8 mouse cellular contexts compared by ENCODE assay signal in the genomic region with DNA sequence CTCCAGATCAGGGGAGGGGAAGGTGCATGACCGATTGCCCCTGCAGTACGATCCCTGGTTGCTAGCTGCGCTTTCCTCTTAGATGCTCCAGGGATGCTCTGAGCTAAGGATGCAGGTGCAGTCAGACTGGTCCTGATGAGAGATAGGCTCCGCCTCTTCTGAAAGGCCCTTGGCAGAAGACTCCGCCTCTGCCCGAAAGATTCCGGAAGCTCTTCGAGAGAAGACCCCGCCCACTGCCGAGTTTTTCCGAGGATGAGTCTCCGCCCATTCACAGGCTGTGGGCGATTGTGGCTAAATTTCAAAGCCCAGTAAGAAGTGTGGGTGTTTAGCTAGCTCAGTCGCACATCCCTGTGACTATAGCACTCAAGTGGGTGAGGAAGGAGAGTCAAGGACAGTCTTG. TPM values are rescaled to one million over a fixed set of nuclear protein-coding genes. Genes with fewer than 3 reads are reported as not detected.
A peak's percentile ranks its signal among the peaks of the same experiment; 100 is the strongest.
DNase-seq lines count a peak whose midpoint lies in the region; ATAC-seq and TF ChIP-seq lines count a peak whose summit lies in the region.
"Not testable (repeated sequence)": the region's sequence is repeated elsewhere in the genome, so short reads cannot be mapped to it uniquely, and the experiment has no call there.

No protein-coding gene starts in this region.

- in situ Hi-C loops in CH12.LX (cut with MboI; ENCODE audit: low pct_ligation_motif_present, low pct_unique_long_range_greater_than_20kb, low sequenced_read_pairs): not testable (repeated sequence)

- H3K9me3 ChIP-seq in CH12.LX (replicated peaks; ENCODE audit: low read length); midbrain, postnatal 0 days (ENCODE audit: low read length): not testable (repeated sequence)

- DNase-seq in CH12.LX (ENCODE audit: extremely low read depth): peak; percentile 51
- peak; percentile 63 for DNase-seq in cerebellum, adult 8-10 months
- peak; percentile 33 for DNase-seq in forelimb bud, embryonic 11.5 days (ENCODE audit: low read depth, low spot score)
- DNase-seq in heart, postnatal 25 days (ENCODE audit: low spot score): peak; percentile 30
- peak; percentile 44 to 55 for DNase-seq in kidney, postnatal 36 days
- DNase-seq in liver, adult 2 months (ENCODE audit: extremely low read depth, low read depth, low spot score): peak; percentile 37
- DNase-seq in midbrain, postnatal 0 days (ENCODE audit: low spot score): peak; percentile 90
- DNase-seq in spleen, adult 2 months (ENCODE audit: low read depth in 1 of 2, low spot score in 2 of 2): peak; percentile 31 to 50

- H3K27me3 ChIP-seq in CH12.LX (replicated peaks); liver, adult 2 months (ENCODE audit: control insufficient read depth, insufficient read depth, low read length); midbrain, postnatal 0 days (ENCODE audit: insufficient read depth, low read length); spleen, adult 2 months (ENCODE audit: control insufficient read depth, insufficient read depth, low read length): not testable (repeated sequence)

- not testable (repeated sequence) for H3K79me2 ChIP-seq in CH12.LX (replicated peaks; ENCODE audit: control insufficient read depth, extremely low read depth, insufficient read depth, poor library complexity, severe bottlenecking); liver, adult 2 months (ENCODE audit: control insufficient read depth, insufficient read depth, low read length)

- dilution Hi-C loops in CH12.LX (cut with MboI; ENCODE audit: extremely low pct_ligation_motif_present, extremely low pct_unique_long_range_greater_than_20kb, low sequenced_read_pairs): not testable (repeated sequence)

- H3K4me3 ChIP-seq in CH12.LX (replicated peaks in 1 of 3; ENCODE audit: low read depth in 2 of 3, low read length in 2 of 3, poor library complexity in 1 of 3); liver, adult 2 months (ENCODE audit: insufficient read depth, low read depth, low read length); spleen, adult 2 months (ENCODE audit: extremely low read depth, insufficient read depth, insufficient read length): not testable (repeated sequence)
- H3K4me3 ChIP-seq in midbrain, postnatal 0 days (ENCODE audit: low read depth, low read length): peak overlapping the region; percentile 44

- TF ChIP-seq RAD21 in CH12.LX (IDR thresholded peaks at IDR 0.05; ENCODE audit: low read depth, low read length): not testable (repeated sequence)

- WGBS in liver, adult 2 months: 9% methylated on average over 14 of the region's 14 CpGs
- under 1% methylated on average over 12 of the region's 14 CpGs for WGBS in midbrain, postnatal 0 days
- 7% methylated on average over 14 of the region's 14 CpGs for WGBS in spleen, adult 2 months

- TF ChIP-seq POLR2A in CH12.LX (IDR thresholded peaks at IDR 0.05; ENCODE audit: low read depth, low read length); liver, adult 2 months (IDR thresholded peaks at IDR 0.05; ENCODE audit: extremely low read depth, insufficient read depth, low read length); spleen, adult 2 months (IDR thresholded peaks at IDR 0.05; ENCODE audit: low read depth, low read length): not testable (repeated sequence)

- not testable (repeated sequence) for H3K4me1 ChIP-seq in CH12.LX (ENCODE audit: control insufficient read depth in 1 of 2, insufficient read depth in 2 of 2); liver, adult 2 months (ENCODE audit: control insufficient read depth, insufficient read depth, low read length); midbrain, postnatal 0 days (ENCODE audit: insufficient read depth, low read length); spleen, adult 2 months (ENCODE audit: control insufficient read depth, insufficient read depth, insufficient read length)

- TF ChIP-seq EP300 in CH12.LX (IDR thresholded peaks at IDR 0.05; ENCODE audit: low read length): not testable (repeated sequence)

- intact Hi-C loops in heart, postnatal 25 days (cut with DNase I): not testable (repeated sequence)

- peak; percentile 84 for ATAC-seq in midbrain, postnatal 0 days (ENCODE audit: low FRiP score)

- TF ChIP-seq CTCF in CH12.LX (conservative IDR thresholded peaks at IDR 0.05 in 1 of 2, IDR thresholded peaks at IDR 0.05 in 1 of 2; ENCODE audit: low read depth in 2 of 2, low read length in 2 of 2); liver, adult 2 months (IDR thresholded peaks at IDR 0.05; ENCODE audit: low read depth, low read length); midbrain, postnatal 0 days (IDR thresholded peaks at IDR 0.05); spleen, adult 2 months (IDR thresholded peaks at IDR 0.05; ENCODE audit: extremely low read depth, insufficient read depth, insufficient read length, insufficient replicate concordance): not testable (repeated sequence)

- H3K4me2 ChIP-seq in CH12.LX (ENCODE audit: insufficient read depth, low read depth, poor library complexity, severe bottlenecking); midbrain, postnatal 0 days (ENCODE audit: low read depth, low read length, poor library complexity, severe bottlenecking): not testable (repeated sequence)

- H3K27ac ChIP-seq in CH12.LX (ENCODE audit: insufficient read depth, low read depth); liver, adult 2 months (replicated peaks; ENCODE audit: insufficient read depth, low read depth, low read length); midbrain, postnatal 0 days (ENCODE audit: low read depth, low read length); spleen, adult 2 months (ENCODE audit: insufficient read depth, low read length): not testable (repeated sequence)

- not testable (repeated sequence) for H3K9ac ChIP-seq in CH12.LX (ENCODE audit: insufficient read depth, low read depth); liver, adult 2 months (ENCODE audit: low read depth, low read length); midbrain, postnatal 0 days (replicated peaks; ENCODE audit: low read length, poor library complexity, severe bottlenecking)

- H3K36me3 ChIP-seq in CH12.LX (replicated peaks in 1 of 2; ENCODE audit: control insufficient read depth in 1 of 2, insufficient read depth in 1 of 2, low read length in 1 of 2); liver, adult 2 months (ENCODE audit: control insufficient read depth, insufficient read depth, low read length); midbrain, postnatal 0 days (ENCODE audit: insufficient read depth, low read length); spleen, adult 2 months (ENCODE audit: control insufficient read depth, insufficient read depth, low read length): not testable (repeated sequence)

RNA-seq across cellular contexts. Expression of gene Gon4l, which starts 2.6 kb away (rescaled TPM):
- total RNA-seq in CH12.LX (2012; rRNA removed) (26.4 and 29.3 TPM in 2 replicates), CH12.LX (2014; rRNA removed) (15.9 and 16.5 TPM in 2 replicates)
- 32.9 and 35.5 TPM in 2 replicates for polyA plus RNA-seq in CH12.LX (2012; ENCODE audit: insufficient read length, low read depth)
- 10 to 100 TPM; 21.5 to 23.9 TPM for total RNA-seq in heart, postnatal 25 days (2021)
- 5.3 and 5.6 TPM in 2 replicates for total RNA-seq in liver, adult 2 months (2014; rRNA removed)
- polyA plus RNA-seq in liver, adult 2 months (2012; rRNA removed): 4.2 and 4.9 TPM in 2 replicates
- 41.9 and 44.7 TPM in 2 replicates for total RNA-seq in midbrain, postnatal 0 days (2014; rRNA removed)
- polyA plus RNA-seq in midbrain, postnatal 0 days (2015; fragmentation: Nextera tagmentation; extraction: Ambion mirVana): 8.2 and 9.6 TPM in 2 replicates
- 13.6 and 14.2 TPM in 2 replicates for polyA plus RNA-seq in spleen, adult 2 months (2012; rRNA removed)

RNA-seq across cellular contexts. Expression of gene Syt11, which starts 57.4 kb away (rescaled TPM):
- 3.8 and 4.5 TPM in 2 replicates for total RNA-seq in CH12.LX (2012; rRNA removed)
- total RNA-seq in CH12.LX (2014; rRNA removed): 5.4 and 5.7 TPM in 2 replicates
- polyA plus RNA-seq in CH12.LX (2012; ENCODE audit: insufficient read length, low read depth): 8.2 and 8.8 TPM in 2 replicates
- total RNA-seq in heart, postnatal 25 days (2021): 1 to 10 TPM; 3.8 to 7.3 TPM
- total RNA-seq in liver, adult 2 months (2014; rRNA removed): 1.6 and 1.9 TPM in 2 replicates
- polyA plus RNA-seq in liver, adult 2 months (2012; rRNA removed): 0.92 and 2.4 TPM in 2 replicates
- total RNA-seq in midbrain, postnatal 0 days (2014; rRNA removed): 142 and 150 TPM in 2 replicates
- polyA plus RNA-seq in midbrain, postnatal 0 days (2015; fragmentation: Nextera tagmentation; extraction: Ambion mirVana): 243 and 246 TPM in 2 replicates
- polyA plus RNA-seq in spleen, adult 2 months (2012; rRNA removed): 3.6 and 5.0 TPM in 2 replicates

Comparison
In these comparisons a context has a peak if more than half of its experiments do, and no peak if none do; other contexts are left out.
1. DNase-seq: peak in every context shown above with its lines; median percentile 90 in midbrain, postnatal 0 days; 63 in cerebellum, adult 8-10 months; 51 in CH12.LX; 50 in kidney, postnatal 36 days; 40 in spleen, adult 2 months; 37 in liver, adult 2 months; 33 in forelimb bud, embryonic 11.5 days; 30 in heart, postnatal 25 days.
2. RNA of gene Syt11, which starts 57.4 kb away (total RNA-seq): 142 to 150 TPM in midbrain, postnatal 0 days; 3.8 to 7.3 TPM in heart, postnatal 25 days, 3.8 to 5.7 TPM in CH12.LX and 1.6 to 1.9 TPM in liver, adult 2 months; every median in the first group is over 10 times any median in the second.